In the genomic region with DNA sequence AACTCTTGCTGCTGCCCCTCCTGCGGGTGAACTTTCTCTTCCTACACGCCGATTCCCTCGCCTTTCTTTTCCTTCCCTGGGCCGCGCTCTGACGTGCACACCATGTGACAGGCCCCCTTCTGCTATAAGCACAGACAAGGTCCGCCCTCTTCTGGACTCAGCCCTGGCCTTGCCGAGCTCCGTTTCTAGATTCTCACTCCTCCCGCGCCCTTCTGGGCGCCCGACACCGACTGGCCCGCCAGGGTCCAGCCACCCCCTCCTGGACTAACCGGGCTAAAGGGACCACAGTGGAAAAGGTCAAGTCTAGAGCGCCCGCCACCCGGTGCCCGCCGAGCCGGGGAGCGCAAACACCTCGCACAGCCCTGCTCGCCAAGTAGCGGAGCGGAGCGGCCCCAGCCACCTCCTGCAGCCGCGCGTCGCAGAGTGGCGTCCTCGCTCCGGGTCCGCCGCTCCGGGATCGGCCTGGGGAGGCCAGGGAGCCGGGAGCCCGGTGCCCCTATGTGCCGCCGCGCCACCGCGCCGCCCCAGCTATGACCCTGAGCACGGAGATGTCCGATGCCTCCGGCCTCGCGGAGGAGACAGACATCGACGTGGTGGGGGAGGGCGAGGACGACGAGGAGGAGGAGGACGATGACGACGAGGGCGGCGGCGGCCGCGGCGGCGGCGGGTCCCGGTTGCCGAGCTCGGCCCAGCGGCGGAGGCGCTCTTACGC, we compare ENCODE assay signal across 8 mouse cellular contexts. TPM values are rescaled to one million over a fixed set of nuclear protein-coding genes. Genes with fewer than 3 reads are reported as not detected.
DNase-seq lines count a peak whose midpoint lies in the region; ATAC-seq and TF ChIP-seq lines count a peak whose summit lies in the region.
"Had no signal": no experiment of that assay in that cellular context is flagged by ENCODE, and none has a peak within 500 bp of the region (broad histone marks: within the 10 kb centered on the region; RNA-seq: fewer than 3 reads in every experiment).

A gene (plus strand): TSS at position 153 of the 712 bp plus-strand sequence.

- peaks cover 32% of the 10 kb centered on the region for H3K4me1 ChIP-seq in E14TG2a.4 (replicated peaks; ENCODE audit: low read depth, low read length)
- H3K4me1 ChIP-seq in forebrain, embryonic 15.5 days: peaks cover 24% of the 10 kb centered on the region
- H3K4me1 ChIP-seq in hindbrain, embryonic 16.5 days (ENCODE audit: control insufficient read depth, insufficient read depth, low read depth, low read length): peaks cover 17% of the 10 kb centered on the region
- H3K4me1 ChIP-seq in liver, embryonic 12.5 days: peaks cover 21% of the 10 kb centered on the region
- 0 out of 2 replicates have a peak, but pooled peaks cover 3% of the 10 kb centered on the region for H3K4me1 ChIP-seq in midbrain, postnatal 0 days (ENCODE audit: insufficient read depth, low read length)

- H3K4me3 ChIP-seq in E14TG2a.4 (replicated peaks; ENCODE audit: low read length): peak within 1 kb of the TSS; percentile 77
- peak within 1 kb of the TSS; percentile 39 for H3K4me3 ChIP-seq in forebrain, embryonic 15.5 days
- H3K4me3 ChIP-seq in hindbrain, embryonic 16.5 days (ENCODE audit: low read length): peak within 1 kb of the TSS; percentile 42
- H3K4me3 ChIP-seq in liver, embryonic 12.5 days: peak within 1 kb of the TSS; percentile 46
- H3K4me3 ChIP-seq in midbrain, postnatal 0 days (ENCODE audit: low read depth, low read length): peak within 1 kb of the TSS; percentile 35
- H3K4me3 ChIP-seq: erythroblast, embryonic 14.5 days had no signal

- no peaks in the 10 kb centered on the region for H3K36me3 ChIP-seq in E14TG2a.4 (ENCODE audit: insufficient read depth, low read length)
- no peaks in the 10 kb centered on the region for H3K36me3 ChIP-seq in forebrain, embryonic 15.5 days
- H3K36me3 ChIP-seq in hindbrain, embryonic 16.5 days (ENCODE audit: control insufficient read depth, insufficient read depth, low read length): no peaks in the 10 kb centered on the region
- H3K36me3 ChIP-seq in liver, embryonic 12.5 days: no peaks in the 10 kb centered on the region
- H3K36me3 ChIP-seq in midbrain, postnatal 0 days (ENCODE audit: insufficient read depth, low read length): no peaks in the 10 kb centered on the region

- under 1% methylated on average over 44 of the region's 76 CpGs for WGBS in forebrain, embryonic 15.5 days
- WGBS in hindbrain, embryonic 16.5 days: under 1% methylated on average over 61 of the region's 76 CpGs
- under 1% methylated on average over 64 of the region's 76 CpGs for WGBS in liver, embryonic 12.5 days (ENCODE audit: insufficient replicate concordance)
- under 1% methylated on average over 65 of the region's 76 CpGs for WGBS in midbrain, postnatal 0 days

- no peak within 1 kb of the TSS for H3K27ac ChIP-seq in forebrain, embryonic 15.5 days (replicated peaks)
- no peak within 1 kb of the TSS; the same call in 1 of the 2 replicates for H3K27ac ChIP-seq in hindbrain, embryonic 16.5 days (ENCODE audit: low read depth, low read length)
- no peak within 1 kb of the TSS for H3K27ac ChIP-seq in liver, embryonic 12.5 days
- no peak within 1 kb of the TSS for H3K27ac ChIP-seq in midbrain, postnatal 0 days (ENCODE audit: low read depth, low read length)

- H3K9ac ChIP-seq in forebrain, embryonic 15.5 days (replicated peaks): peak within 1 kb of the TSS; percentile 26
- H3K9ac ChIP-seq in hindbrain, embryonic 16.5 days (ENCODE audit: low read depth, low read length): no peak within 1 kb of the TSS; the same call in none of the 2 replicates
- no peak within 1 kb of the TSS for H3K9ac ChIP-seq in liver, embryonic 12.5 days
- no peak within 1 kb of the TSS for H3K9ac ChIP-seq in midbrain, postnatal 0 days (replicated peaks; ENCODE audit: low read length, poor library complexity, severe bottlenecking)

- peak; percentile 78 for ATAC-seq in forebrain, embryonic 15.5 days (replicated peaks)
- peak; percentile 75 for ATAC-seq in hindbrain, embryonic 16.5 days
- peak; percentile 77 for ATAC-seq in liver, embryonic 12.5 days
- peak; percentile 45; the same call in 1 of the 2 replicates for ATAC-seq in midbrain, postnatal 0 days (ENCODE audit: low FRiP score)

- H3K4me2 ChIP-seq in forebrain, embryonic 15.5 days (replicated peaks): peak within 1 kb of the TSS; percentile 49
- peak within 1 kb of the TSS; percentile 57 for H3K4me2 ChIP-seq in hindbrain, embryonic 16.5 days (ENCODE audit: low read length)
- peak within 1 kb of the TSS; percentile 67 for H3K4me2 ChIP-seq in liver, embryonic 12.5 days
- peak within 1 kb of the TSS; percentile 48 for H3K4me2 ChIP-seq in midbrain, postnatal 0 days (ENCODE audit: low read depth, low read length, poor library complexity, severe bottlenecking)

- TF ChIP-seq CTCF in E14TG2a.4 (conservative IDR thresholded peaks at IDR 0.05; ENCODE audit: low read length): no peak
- no peak for TF ChIP-seq CTCF in midbrain, postnatal 0 days (IDR thresholded peaks at IDR 0.05)

- peaks cover 88% of the 10 kb centered on the region for H3K27me3 ChIP-seq in E14TG2a.4 (ENCODE audit: insufficient read depth, low read length)
- peaks cover 75% of the 10 kb centered on the region for H3K27me3 ChIP-seq in forebrain, embryonic 15.5 days
- H3K27me3 ChIP-seq in hindbrain, embryonic 16.5 days (replicated peaks; ENCODE audit: control insufficient read depth, insufficient read depth, low read length): peaks cover 57% of the 10 kb centered on the region
- H3K27me3 ChIP-seq in liver, embryonic 12.5 days (replicated peaks): peaks cover 95% of the 10 kb centered on the region
- H3K27me3 ChIP-seq in midbrain, postnatal 0 days (ENCODE audit: insufficient read depth, low read length): peaks cover 74% of the 10 kb centered on the region

- peak; percentile 65 for DNase-seq in adipocyte (ENCODE audit: low spot score)
- DNase-seq in midbrain, postnatal 0 days (ENCODE audit: low spot score): peak; percentile 32
- DNase-seq in layer of hippocampus, postnatal 25 days (ENCODE audit: extremely low spot score in 1 of 2, low spot score in 1 of 2): no peak

- H3K9me3 ChIP-seq in E14TG2a.4 (ENCODE audit: low read length): no peaks in the 10 kb centered on the region
- H3K9me3 ChIP-seq in forebrain, embryonic 15.5 days: no peaks in the 10 kb centered on the region
- no peaks in the 10 kb centered on the region for H3K9me3 ChIP-seq in hindbrain, embryonic 16.5 days (ENCODE audit: control insufficient read depth, low read length)
- no peaks in the 10 kb centered on the region for H3K9me3 ChIP-seq in liver, embryonic 12.5 days (replicated peaks)
- H3K9me3 ChIP-seq in midbrain, postnatal 0 days (ENCODE audit: low read length): no peaks in the 10 kb centered on the region

RNA-seq across cellular contexts. Expression of the gene that starts here (rescaled TPM):
- 0.55 and 0.56 TPM in 2 replicates for polyA plus RNA-seq in forebrain, embryonic 15.5 days (2015; fragmentation: Nextera tagmentation; extraction: Ambion mirVana)
- 0.43 and 0.75 TPM in 2 replicates for polyA plus RNA-seq in hindbrain, embryonic 16.5 days (2015; fragmentation: Nextera tagmentation; extraction: Ambion mirVana)
- not detected in 2 replicates for polyA plus RNA-seq in liver, embryonic 12.5 days (2016; fragmentation: Nextera tagmentation; extraction: Ambion mirVana)
- total RNA-seq in midbrain, postnatal 0 days (2014; rRNA removed): 2.4 and 2.5 TPM in 2 replicates
- polyA plus RNA-seq in midbrain, postnatal 0 days (2015; fragmentation: Nextera tagmentation; extraction: Ambion mirVana): 0.59 and 0.74 TPM in 2 replicates
- 1 to 10 TPM in 1 of 2 experiments, under 1 TPM in 1; 0.71 to 1.0 TPM for total RNA-seq in layer of hippocampus, postnatal 25 days (2021)
- polyA plus RNA-seq: erythroblast, embryonic 14.5 days had no signal

Comparison
In these comparisons a context has a peak if more than half of its experiments do, and no peak if none do; other contexts are left out.
1. Peak in ATAC-seq, H3K4me3 ChIP-seq, H3K9ac ChIP-seq and H3K4me2 ChIP-seq in forebrain, embryonic 15.5 days; RNA of the gene not detected or under 1 TPM.
2. Peak in ATAC-seq, H3K4me3 ChIP-seq and H3K4me2 ChIP-seq in hindbrain, embryonic 16.5 days; RNA of the gene not detected or under 1 TPM.
3. Peak in ATAC-seq, H3K4me3 ChIP-seq and H3K4me2 ChIP-seq in liver, embryonic 12.5 days; RNA of the gene not detected or under 1 TPM.
4. DNase-seq: peak in adipocyte (single experiment) and midbrain, postnatal 0 days (single experiment); none in layer of hippocampus, postnatal 25 days (0 of 2).
5. Peak in every context shown above with its lines, with median percentiles within 50 percentile points of each other: H3K4me3 ChIP-seq, ATAC-seq and H3K4me2 ChIP-seq.